Mouse (Mus musculus) c-Kit-positive CD71-negative TER-119-negative erythroid progenitor cells, embryonic 14.5 days (primary cell): Measurements from ENCODE around the gene Mbip.

Experiments used
- DNase-seq: peaks from one replicate; pipeline ENCODE4 v3.0.0-alpha.2; 2013; ENCODE audit warnings: low read depth

Mbip gene

DNA sequence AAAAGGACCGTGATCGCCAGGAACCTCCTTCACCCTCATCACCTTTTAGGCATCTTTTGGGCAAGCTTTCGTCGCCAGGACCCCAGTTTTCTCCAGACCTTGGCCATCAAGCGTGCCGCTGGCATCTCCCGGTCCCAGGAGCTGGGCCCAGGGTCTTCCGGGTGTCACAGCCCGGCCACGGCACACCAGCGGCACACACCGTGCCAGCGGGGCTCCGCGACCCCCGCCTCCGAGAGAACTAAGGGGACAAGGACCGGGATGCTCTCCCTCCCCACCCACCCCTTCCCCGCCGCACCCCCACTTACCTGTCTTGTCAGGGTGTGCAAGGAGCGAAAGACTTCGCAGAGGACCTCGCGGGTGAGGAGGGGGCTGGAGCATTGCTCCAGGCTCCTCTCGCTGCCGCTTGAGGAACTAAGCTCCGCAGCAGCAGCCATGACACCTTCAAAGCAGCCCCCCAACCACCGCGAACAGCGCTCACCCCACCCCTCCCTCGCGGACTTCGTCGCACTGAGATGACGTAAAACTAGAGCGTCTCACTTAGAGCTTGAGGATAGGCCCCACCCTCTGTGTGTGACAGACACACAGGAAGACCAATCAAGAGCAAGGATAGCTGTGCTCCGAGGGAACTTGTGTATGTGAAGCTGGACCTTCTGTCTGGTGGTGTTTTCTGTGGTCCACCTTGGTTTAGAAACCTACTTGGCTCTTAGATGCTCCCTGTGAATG is at the start of gene Mbip:
TSS of gene Mbip (minus strand) at position 528 of the 723 bp plus-strand sequence.
- DNase-seq, result peak; percentile 97

DNA sequence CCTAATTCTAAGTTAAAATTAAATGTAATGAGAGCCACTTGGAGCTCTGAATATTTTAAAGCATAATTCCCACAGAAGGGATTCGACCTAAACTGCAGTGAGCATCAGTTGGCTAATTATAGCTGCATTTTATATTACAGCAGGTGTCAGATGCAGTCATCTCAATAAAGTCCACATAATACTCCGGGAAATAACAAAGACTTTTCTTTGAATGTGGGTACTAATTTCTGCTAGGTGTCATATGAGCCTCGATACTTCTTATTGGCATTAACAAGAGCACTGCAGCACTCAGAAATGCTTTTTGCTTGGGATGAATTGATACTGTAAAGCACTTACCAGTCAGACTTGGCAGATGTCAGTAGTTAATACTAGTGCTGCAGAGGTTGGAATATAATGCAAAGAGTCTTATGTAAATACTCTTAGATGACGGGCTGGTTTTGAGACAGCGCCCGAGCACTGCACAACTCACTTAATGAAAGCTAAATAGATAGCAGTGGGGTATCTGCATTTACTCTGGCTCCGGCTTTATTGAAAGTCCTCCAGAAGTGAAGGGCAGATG is 42.0 kb upstream of the Mbip start:
- no peak for DNase-seq

DNA sequence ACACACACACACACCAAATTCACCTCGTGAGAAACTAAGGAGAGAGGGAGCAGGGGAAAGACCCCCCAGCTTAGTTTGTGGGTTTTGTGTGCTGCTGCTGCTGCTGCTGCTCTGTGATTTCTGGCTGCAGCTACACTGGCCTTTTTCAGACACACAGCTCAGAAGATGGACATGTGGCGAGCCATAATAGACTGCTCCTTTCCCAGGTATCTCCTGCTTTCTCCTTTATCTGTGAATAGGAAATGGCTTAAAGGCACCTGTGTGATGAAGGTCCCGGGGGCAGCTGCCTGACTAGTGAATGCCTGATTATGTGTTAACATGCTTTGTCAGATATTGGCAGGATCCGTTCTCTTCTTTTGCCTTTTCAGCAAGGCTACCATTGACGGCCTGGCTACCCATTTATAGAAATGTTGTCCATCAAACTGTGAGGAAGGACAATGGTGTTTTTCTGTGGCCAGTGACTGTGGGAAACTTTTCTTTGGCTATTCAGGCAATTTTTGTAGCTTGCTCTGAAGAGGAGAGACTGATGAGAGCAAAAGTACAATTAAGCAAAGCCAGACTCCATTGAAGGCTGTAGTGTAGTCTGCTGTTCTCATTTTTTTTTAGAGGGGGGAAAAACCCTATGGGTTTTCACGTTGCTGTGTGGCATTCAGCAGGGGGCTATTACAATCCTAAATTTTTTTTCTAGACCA is 41.4 kb upstream of the Mbip start:
- no peak for DNase-seq

DNA sequence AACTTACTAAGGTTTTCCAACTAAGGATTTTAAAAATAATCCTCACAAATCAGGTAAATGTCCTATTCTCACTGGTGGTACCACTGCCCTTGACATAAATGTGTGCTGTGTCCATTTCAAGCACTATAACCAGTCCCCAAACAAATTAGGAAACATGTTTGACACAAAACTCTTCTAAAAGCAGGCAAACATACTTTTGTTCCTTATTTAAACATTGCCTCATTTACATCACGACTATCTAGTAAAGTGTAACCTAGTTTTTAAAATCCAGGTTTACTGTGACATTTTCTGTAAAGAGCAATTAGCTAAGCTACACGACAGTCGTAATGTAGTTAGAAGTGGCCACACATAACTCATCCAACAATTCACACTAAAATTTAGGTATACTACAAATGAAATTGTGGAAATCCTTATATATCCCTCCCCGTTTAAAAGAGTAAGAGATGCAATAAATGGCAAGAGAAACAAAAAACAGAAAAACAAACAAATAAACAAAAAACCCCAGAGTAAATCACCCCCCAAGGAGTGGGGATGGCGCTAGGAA is 851 bp downstream of the Mbip start:
- peak; percentile 7 for DNase-seq

DNA sequence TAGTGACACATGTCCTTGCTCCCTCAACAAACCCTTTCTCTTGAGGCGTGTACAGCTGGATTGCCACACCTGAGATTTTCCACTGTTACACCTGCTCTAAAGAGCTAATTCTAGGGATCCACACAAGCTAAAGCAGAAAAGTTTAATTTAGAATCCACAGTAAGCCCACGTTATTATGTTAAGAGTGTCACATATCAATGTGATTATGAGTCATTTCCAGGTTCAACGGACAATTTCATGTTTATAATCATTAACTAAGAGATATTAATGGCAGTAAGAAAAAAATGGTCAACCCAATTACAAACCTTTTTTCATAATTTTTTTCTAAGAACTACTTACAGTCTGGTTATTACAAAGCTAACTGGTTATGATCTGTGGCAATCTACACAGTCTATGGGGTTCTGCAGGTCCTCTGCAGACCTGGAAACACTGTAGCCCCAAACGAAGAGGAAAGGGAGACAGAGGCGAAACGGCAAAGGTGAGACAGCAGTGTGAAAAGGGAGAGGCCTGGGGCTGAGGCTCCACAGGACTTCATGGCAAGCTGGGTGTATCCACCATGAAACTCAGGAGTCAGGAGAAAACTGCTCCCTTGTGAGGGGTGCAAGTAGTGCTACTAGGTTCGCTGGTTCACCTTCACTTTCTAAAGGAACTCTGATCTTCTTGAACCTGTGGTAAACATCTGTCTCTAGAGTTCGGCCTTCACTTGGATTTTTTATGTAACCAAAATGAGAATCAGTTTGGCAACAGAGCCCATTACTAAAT is 6.2 kb downstream of the Mbip start:
- no peak for DNase-seq

DNA sequence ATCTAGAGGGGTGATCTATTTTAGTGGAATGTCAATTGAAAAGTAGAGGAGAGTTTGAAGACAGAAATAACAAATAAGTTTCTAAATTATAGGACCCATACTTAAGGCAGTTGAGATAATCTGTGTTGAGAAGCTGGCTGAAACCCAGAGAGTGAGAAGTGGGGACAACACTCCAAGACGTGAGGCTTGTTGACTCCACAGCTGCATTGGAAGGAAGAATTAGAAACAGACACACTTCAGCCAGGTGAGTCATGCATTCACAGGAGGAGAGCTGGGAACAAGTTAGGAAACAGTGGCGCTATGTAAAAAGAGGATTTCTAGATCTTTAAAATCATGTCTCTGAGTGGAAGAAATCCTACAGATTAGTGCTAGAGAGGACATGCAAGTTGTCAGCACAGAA is 12.2 kb downstream of the Mbip start:
- DNase-seq, result no peak

DNA sequence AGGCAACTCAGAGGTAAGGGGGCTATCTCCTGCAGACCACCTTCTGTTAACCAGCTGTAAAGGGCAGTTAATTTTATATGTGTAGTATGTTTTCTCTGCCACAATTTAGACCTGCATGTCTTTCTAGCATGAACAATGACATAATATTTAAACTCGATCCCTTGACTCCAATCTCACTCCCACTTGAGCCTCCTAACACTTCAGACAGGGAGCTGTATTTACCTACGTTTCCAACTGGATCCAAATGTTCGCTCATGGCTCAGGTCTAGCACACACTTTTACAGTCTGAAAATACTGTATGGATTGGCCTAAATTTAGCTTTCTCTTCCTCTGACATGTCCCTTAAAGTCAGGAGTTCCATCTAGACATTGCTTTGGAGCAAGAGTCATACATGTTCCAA is 13.2 kb downstream of the Mbip start:
- DNase-seq, result no peak

DNA sequence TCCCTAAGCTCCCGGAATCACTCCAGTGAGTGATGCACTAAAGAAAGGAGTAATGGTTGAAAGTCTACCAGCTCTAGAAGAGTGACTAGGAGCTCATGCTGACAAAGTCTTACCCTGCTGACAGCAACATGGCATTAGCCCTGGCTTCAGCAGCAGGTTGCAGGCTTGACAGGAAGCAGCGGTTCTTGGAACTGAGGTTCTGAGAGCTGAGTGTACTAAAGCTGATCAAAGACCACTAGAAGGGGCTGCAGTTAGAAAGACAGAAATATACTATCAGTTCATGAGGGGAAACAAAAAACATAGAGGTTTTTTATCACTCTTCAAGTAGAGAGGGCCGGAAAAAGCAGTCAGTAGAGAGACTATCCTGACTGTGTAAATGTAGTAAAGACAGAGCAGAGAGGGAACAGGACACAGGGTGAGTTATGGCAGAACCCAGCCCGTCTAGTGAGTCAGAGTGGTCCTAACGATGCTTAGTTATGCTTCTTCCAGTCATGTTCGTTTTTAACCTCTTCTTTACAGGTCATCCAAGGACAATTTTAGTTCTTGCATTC is 18.2 kb downstream of the Mbip start:
- DNase-seq, result no peak

DNA sequence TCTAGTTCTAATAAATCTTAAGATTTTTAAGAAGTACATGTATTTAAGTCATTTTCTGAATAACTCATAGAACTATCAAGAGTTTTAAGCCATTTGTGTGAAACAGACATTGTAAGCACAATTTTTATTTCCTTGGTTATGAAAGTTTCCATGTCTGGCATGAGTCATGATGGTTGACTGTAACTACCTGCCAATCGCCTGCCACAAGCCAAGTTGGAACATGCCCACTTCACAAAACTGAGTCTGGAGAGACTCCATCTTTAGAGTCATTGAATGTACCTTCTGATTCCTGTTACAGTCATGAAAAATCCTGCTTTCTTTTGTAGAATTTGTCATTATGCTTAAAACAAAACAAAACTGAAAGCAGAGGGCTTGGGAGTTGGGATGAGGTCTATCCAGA is 19.8 kb downstream of the Mbip start:
- no peak for DNase-seq

DNA sequence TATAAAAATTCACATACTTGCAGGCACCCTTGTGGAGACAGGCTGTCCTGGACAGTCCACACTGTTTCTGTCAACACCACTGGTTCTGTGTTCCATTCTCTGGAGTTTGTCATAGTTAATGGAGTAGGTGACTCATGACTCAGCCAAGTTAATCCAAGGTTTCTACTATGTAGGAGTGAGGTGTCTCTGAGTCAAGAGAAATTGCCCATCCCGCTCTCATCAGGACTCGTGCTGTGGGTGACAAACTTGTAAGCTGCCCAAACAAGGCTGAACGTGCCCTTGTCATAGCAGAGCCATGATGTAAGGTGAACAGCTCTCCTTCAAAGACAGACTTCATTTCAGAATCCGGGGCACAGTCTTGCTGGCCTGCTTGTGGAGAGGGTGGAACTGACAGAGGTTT is 26.8 kb downstream of the Mbip start:
- no peak for DNase-seq

DNA sequence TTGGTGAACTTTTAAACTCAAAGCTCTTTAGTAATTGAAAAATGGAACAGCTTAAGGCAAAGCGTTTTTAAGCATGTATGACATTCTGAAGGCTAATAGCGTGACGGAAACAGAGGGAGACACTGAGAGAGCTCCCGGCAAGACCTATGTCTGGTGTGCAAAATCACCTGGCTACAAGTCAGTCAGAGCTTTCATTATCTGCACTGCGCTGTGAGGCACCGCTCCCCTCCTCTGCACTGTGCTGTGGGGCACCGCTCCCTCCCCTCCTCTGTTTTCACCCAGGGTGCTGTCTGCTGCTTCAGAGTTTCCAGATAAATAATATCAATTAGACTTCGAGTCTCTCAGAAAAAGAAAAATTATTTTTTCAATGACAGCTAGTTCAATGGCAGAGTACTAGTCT is 27.6 kb downstream of the Mbip start:
- DNase-seq, result no peak

DNA sequence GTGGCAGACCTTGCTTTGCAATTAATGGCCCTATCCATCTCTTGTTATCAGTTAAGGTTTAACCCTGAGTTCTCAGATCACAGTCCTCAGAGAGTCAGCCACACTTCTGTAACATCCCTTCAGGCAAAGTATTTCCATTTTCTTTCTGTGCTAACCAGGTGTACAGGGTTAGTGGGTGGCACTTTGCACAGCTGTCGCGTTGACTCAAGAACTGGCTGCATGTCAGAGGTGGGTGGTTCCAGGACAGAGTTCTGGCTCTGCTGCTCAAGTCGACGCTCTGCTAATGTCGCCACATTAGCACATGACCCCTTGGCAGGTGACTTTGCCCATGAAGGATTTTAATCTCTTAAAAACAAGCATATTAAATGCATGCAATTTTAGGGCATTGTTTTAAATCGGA is 39.9 kb downstream of the Mbip start:
- DNase-seq, result no peak

DNA sequence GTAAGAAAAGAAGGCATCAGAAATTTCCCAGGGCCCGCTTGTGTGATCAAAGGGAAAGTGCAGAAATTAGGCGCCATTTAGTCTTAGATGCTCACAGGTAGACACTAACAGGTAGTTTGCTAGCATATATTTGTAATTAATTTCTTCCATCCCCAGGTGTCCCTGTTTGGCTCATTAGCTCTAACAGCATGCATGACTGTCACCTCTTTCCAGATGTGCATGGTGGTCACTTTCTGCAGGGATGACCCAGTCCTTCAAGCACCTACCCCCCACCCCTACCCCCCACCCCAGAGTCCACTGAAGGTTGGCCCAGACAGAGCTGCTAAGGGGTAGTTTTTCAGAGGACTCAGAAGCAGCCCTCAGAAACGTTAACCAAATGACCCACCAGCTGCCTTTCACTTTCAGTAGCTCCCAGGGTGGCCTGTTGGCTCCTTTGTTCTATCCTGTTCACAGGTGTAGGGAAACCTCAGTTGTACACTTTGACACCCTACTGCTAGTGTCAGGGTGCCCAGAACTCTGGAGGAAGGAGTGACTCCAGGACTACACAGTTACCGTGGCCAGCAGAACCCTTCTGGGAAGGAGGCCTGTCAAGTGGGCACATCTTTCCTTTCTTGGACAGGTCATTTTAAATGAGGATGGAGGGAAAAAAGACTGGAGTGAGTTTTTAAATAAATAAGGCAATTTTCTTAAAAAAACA is 43.2 kb downstream of the Mbip start:
- DNase-seq, result no peak

DNA sequence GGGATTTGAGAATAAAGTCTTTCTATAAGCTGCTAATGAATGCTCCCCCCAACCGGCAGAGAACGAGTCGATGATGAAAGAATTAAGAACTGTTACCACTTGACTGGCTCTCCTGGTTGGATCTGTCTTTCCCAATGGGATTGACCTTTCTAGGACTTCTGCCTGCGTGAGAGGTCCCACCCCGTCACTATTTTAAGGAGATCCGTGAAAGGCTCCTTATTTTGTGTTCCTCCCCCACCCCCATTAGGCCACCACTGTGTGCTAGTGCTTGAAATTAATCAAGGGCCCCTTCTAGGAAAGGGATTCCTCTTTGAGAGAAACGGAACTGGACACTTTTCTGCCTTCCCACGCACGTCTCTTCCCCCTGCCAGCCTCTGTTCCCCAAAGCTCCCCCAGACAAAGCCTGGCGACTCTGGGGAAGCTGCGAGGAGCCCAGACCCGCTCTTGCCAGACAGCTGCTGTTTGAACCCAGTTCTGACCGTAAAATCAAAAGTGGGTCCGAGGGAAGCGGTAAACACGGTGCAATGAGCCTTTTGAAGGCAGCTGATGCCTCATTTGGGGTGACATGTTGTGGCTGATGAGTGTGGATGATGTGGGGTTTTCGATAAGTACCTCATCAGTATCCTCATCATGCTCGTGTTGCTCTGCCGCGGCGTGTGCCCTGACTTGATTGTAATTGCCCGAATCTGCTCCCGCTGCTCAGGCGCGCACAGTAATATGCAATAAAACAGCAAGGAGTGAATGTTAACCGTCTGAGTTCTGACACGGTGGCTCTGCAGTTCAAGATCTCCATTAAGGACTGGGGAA is 44.0 kb downstream of the Mbip start:
- no peak for DNase-seq

DNA sequence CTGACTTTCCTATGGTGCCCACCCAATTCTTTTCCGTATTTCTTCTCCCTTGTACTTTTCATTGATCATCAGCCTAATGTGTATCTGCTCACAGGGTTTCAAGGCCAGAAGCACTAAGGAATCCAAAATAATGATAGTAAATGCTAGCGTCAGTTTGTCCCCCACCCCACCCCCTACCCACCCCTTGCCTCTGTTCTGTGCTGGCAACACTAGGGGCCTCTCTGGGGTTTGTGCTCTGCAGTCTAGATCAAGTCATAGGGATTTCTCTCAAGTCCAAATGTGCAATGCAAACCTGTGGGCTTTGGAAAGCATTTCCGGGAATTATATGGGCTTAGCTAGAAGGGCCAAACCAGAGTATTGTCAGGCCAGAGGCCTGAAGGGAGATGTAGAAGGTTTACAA is 46.1 kb downstream of the Mbip start:
- no peak for DNase-seq

DNA sequence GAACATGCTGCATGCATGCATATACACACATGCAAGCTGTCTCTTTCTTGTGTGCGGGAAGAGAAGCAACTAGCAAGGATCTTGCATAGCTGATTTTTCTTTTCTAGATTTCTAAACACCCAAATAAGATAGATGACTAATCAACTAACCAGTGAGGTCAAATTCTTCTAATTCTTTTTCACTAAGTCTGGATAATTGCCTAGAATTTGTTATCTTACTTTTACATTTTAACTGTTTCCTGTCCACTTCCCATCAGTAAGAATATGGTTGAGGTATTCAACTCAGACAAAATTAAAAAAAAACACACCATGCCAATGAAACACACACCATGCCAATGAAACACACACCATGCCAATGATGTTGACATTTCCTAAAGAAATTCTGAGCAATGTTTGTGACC is 46.8 kb downstream of the Mbip start:
- no peak for DNase-seq

DNA sequence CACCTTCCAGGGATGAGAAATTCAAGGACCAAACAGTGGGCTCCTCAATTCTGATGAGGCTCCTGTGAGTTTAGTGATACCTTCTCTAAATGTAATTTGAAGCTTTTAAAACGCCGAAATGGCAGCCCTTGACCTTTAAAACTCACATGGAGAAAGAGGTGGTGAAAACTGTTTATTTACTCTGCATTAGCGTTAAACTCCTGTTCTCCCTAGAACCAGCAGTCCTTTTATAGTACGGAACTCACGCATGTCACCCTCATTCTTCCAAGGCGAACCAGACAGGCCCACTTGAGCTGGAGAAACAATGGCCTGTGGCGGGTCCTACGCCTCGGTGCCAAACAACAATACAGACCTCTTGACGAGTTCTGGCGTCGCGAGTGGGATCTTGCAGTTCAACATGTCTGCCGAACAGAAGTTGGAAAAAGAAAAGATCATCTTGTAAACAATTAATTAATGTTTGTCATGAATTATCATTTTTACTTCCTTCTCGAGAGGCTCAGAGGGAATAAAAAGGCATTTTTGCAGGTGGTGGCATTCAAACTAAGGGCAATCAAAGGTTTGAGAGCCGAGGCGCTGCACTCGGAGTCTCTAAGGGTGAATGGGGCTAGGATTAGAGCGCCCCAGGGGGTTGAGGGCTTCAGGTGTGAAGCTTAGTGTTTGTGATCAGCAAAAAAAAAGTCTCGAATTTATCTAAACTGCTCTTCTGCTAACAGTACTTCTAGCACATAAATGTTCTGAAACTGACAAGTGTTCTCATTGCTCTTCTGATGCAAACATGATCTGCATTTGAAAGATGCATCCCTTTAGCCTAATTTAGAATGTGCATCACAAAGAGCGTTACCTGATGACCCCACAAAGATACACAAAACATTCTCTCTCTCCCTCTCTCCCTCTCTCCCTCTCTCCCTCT is 47.5 kb downstream of the Mbip start:
- DNase-seq, result no peak

DNA sequence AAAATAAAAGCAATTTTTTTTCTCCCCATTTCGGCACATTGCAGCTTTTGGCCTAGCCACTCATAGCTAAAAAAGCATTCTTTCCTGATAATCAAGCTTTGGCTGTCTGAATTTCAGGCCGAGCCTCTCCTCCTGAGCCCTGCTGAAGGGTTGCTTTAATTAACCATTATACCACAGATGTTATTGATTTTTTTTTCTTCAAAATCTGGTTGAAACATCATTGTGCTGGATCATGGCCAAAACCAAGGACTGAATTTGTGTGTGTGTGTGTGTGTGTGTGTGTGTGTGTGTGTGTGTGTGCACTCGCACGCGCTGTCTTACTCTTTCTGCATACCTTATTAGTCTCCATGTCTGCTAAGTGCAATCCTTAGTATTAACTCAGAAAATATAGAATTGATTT is 48.6 kb downstream of the Mbip start:
- DNase-seq, result no peak

DNA sequence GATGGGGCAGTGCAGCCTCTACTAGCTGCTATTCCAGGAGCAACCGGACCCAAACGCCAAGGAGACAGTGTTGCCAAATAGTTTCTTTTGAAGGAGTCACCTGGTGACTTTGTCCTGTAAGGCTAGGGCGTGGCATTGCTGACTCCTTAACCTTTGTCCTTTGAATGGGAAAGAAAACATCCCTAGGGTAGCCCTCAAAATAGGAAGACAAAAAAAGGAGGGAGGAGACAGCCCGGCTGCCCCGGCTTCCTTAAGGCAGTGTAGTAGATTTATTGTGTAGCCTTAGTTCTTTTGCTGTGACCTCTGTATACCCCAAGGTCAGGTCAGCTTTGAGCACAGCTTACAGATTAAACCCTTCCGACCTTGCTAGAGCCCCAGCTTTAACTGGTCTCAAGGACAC is 49.2 kb downstream of the Mbip start:
- no peak for DNase-seq

DNA sequence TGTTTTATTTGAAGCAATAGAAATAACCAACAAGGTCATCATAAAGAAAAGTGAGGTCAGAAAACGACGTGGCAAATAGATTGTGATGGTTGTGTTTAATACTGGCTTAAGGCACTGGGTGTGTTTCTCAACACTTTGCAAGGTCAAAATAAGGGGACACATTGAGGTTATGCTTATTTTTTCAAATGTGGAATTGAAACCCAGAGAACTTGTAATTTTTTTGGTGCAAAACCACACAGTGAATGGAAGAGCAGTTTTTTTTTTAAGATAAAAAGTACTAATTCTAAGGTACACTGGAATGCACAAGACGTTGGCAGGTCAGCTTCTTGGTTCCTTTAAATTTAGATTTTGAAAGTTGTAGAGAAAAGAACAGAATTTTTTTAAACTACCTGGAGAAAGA is 50.5 kb downstream of the Mbip start:
- no peak for DNase-seq
